Mouse (Mus musculus): ENCODE results near the gene Pkp1.

- TF ChIP-seq POLR2A (IDR thresholded peaks at IDR 0.05; ENCODE audit: insufficient read depth, low read depth, low read length), result no peak
- TF ChIP-seq CTCF (IDR thresholded peaks at IDR 0.05; ENCODE audit: insufficient read depth, low read depth, low read length), result no peak
Measured at GRCm38 (mm10) chr1:135856070-135856469, 62.9 kb downstream of the Pkp1 start.
